Mouse (Mus musculus) kidney, postnatal 0 days (tissue): Measurements from ENCODE around the gene Ptpn1. TPM values are rescaled to one million over a fixed set of nuclear protein-coding genes. Genes with fewer than 3 reads are reported as not detected.

Experiments
- ATAC-seq: fragments of 200-750 bp; cut with Nextera tagmentation; replicated peaks from 2 replicates; pipeline ENCODE4 v1.8.0; 2017; ENCODE audit warnings: low read depth, moderate number of reproducible peaks, moderate TSS enrichment, moderate library complexity; ENCODE audit not compliant: low FRiP score
- DNase-seq: peaks from one replicate; pipeline ENCODE4 v3.0.0-alpha.2; 2016; ENCODE audit warnings: low spot score
- H3K27ac ChIP-seq: fragments of 300-500 bp; sonication (generic); 2 replicates; pipeline ENCODE4 v1.5.1; 2014; ENCODE audit warnings: mild to moderate bottlenecking
- H3K27me3 ChIP-seq: fragments of 300-500 bp; sonication (generic); 2 replicates; pipeline ENCODE4 v1.6.1; 2014; ENCODE audit warnings: low read length, mixed read lengths; ENCODE audit not compliant: insufficient read depth
- H3K36me3 ChIP-seq: fragments of 300-500 bp; sonication (generic); 2 replicates; pipeline ENCODE4 v1.6.1; 2014; ENCODE audit warnings: low read length, mixed read lengths; ENCODE audit not compliant: insufficient read depth
- H3K4me1 ChIP-seq: fragments of 300-500 bp; sonication (generic); replicated peaks from 2 replicates; pipeline ENCODE4 v1.6.1; 2014; ENCODE audit warnings: antibody characterized with exemption, low read length, mixed read lengths; ENCODE audit not compliant: insufficient read depth
- H3K4me2 ChIP-seq: fragments of 300-500 bp; sonication (generic); 2 replicates; pipeline ENCODE4 v1.6.1; 2014; ENCODE audit warnings: mild to moderate bottlenecking, low read length, moderate library complexity, mixed read lengths
- H3K4me3 ChIP-seq: fragments of 300-500 bp; sonication (generic); replicated peaks from 2 replicates; pipeline ENCODE4 v1.5.1; 2014; ENCODE audit warnings: low read depth, low read length
- H3K9ac ChIP-seq: fragments of 300-500 bp; sonication (generic); 2 replicates; pipeline ENCODE4 v1.6.1; 2014; ENCODE audit warnings: low read depth, low read length
- H3K9me3 ChIP-seq: fragments of 300-500 bp; sonication (generic); replicated peaks from 2 replicates; pipeline ENCODE4 v1.6.1; 2016; ENCODE audit warnings: low read length, inconsistent platforms, mixed read lengths
- CTCF ChIP-seq: IDR thresholded peaks from 2 replicates; pipeline ENCODE4 v1.5.1; 2016; ENCODE audit warnings: antibody characterized with exemption, low read depth, mild to moderate bottlenecking, moderate library complexity
- WGBS: fragments of 180-500 bp; shearing (Covaris S2); extraction: QIAGEN DNeasy Blood & Tissue Kit; methylation state at CpG from one replicate; pipeline ENCODE4 v1.1.7; 2014; 5-methylcytosine and 5-hydroxymethylcytosine counted together
- polyA plus RNA-seq: library from polyadenylated mRNA; unstranded; fragments of >200 nt; fragmentation: Nextera tagmentation; extraction: Ambion mirVana; gene quantifications from 2 replicates; pipeline ENCODE4 v1.2.1, GENCODE M21; 2015

The Ptpn1 gene
- polyA plus RNA-seq, 1 experiment from 2014 or later: 54.2 TPM

DNA sequence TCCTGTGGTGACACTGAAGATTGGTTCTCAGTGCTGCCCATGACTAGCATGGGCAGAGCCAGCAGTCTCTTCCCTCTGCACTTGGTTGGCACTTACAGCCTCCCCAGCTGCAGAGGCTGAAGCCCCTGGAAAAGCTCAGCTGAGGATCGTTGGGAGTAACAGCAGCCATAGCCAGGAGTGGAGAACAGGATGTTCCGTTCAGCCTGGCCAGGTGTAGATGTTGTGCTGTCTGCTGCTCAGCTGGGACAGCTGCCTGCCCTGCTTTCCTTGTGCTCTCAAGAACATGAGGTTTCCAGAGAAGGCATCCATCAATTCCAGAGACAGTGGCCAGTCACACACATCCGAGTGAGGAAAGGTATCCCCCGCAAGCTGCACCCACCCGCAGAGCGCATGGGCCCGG is 36.6 kb downstream of the Ptpn1 start:
- no peaks in the 10 kb centered on the region for H3K9me3 ChIP-seq
- no peak for TF ChIP-seq CTCF
- peaks cover 52% of the 10 kb centered on the region for H3K36me3 ChIP-seq
- no peak for DNase-seq
- no peak overlapping the region for H3K4me2 ChIP-seq
- no peak overlapping the region for H3K4me3 ChIP-seq
- H3K27me3 ChIP-seq: no peaks in the 10 kb centered on the region
- WGBS: 88% methylated on average over 7 of the region's 7 CpGs
- no peaks in the 10 kb centered on the region for H3K4me1 ChIP-seq
- ATAC-seq: no peak
- no peak overlapping the region for H3K9ac ChIP-seq
- no peak overlapping the region for H3K27ac ChIP-seq

DNA sequence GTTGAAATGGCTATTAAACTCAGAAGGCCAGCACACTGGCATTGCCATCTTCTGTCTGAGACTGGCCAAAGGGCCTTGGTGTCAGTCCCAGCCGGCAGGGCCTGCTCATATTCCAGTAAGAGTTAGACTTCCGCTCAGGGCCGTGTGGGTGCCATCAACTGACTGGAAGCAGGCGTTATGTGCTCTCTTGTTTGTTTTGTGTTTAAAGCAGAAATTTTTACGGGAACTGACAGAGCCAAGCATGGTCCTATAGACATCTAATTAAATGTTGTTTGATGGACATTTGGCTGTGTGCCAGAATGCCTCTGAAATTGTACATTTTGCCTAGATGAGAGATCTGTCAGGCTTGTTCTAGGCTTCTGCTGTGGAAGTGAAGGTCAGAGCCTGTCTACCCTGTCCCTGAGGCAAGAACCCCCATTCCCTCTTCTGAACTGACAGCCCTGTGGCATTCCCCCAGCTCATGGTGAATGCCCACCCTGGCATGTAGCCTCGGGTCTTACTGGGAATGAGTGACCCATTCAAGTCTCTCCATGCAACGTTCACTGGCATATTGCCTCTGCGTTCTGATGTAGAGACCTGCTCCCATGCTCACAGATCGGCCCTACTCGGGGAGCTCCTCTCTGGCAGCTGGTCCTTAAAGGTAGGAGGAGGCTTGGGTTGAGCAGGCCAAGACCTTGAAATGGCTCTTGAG is 38.1 kb downstream of the Ptpn1 start:
- TF ChIP-seq CTCF: no peak
- H3K27me3 ChIP-seq: no peaks in the 10 kb centered on the region
- no peak overlapping the region for H3K4me3 ChIP-seq
- no peaks in the 10 kb centered on the region for H3K4me1 ChIP-seq
- no peak overlapping the region for H3K9ac ChIP-seq
- no peak for ATAC-seq
- 78% methylated on average over 10 of the region's 10 CpGs for WGBS
- H3K36me3 ChIP-seq: peaks cover 55% of the 10 kb centered on the region
- no peak for DNase-seq
- H3K27ac ChIP-seq: no peak overlapping the region
- H3K4me2 ChIP-seq: no peak overlapping the region
- H3K9me3 ChIP-seq: no peaks in the 10 kb centered on the region

DNA sequence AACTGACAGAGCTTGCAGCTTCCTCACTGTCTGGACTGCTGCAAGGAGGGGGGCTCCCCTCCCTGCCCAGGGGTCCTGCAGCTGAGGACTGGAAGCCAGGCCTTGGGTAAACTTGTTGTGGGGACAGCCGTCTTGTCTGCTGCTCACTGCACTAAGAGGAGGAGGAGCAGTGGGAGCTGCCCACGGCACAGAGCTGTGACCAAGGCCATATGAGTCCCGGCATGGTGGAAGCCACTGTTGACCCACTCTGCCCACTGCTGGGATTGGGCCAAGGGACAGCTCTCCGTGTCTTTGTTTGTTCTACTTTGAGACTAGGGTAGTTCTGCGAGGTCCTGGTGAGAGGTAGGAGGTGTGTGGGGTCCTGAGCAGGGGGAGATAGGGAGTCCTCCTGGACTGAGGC is 40.3 kb downstream of the Ptpn1 start:
- Histone ChIP-seq H3K27ac (no peak overlapping the region), H3K9me3 (no peaks in the 10 kb centered on the region), H3K4me1 (no peaks in the 10 kb centered on the region), H3K36me3 (peaks cover 52% of the 10 kb centered on the region), H3K4me3 (no peak overlapping the region), H3K4me2 (no peak overlapping the region), H3K9ac (no peak overlapping the region), H3K27me3 (no peaks in the 10 kb centered on the region)
- 53% methylated on average over 5 of the region's 5 CpGs for WGBS
- no peak for TF ChIP-seq CTCF
- no peak for ATAC-seq
- DNase-seq: no peak

DNA sequence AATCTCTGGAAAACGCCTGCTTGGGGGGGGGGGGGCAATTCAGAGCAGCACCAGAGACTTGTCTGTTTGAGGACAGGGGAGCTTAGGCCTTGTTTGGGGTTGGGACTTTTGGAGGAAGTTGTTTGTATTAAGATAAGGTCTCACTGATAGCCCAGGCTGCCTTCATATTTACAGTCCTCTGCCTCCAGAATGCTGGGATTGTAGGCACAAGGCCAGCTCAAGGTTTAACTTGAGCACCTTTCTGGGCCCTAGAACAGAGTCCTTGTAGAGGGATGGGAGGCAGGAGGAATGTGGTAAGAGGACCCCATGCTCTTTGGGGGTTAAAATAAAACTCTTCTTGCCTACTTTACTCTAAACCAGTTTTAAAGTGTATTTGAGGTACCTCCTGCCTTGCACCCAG is 41.0 kb downstream of the Ptpn1 start:
- no peaks in the 10 kb centered on the region for H3K4me1 ChIP-seq
- WGBS: 36% methylated on average over 1 of the region's 1 CpGs
- H3K4me3 ChIP-seq: no peak overlapping the region
- DNase-seq: no peak
- no peaks in the 10 kb centered on the region for H3K27me3 ChIP-seq
- no peaks in the 10 kb centered on the region for H3K9me3 ChIP-seq
- H3K4me2 ChIP-seq: no peak overlapping the region
- H3K36me3 ChIP-seq: peaks cover 47% of the 10 kb centered on the region
- no peak for TF ChIP-seq CTCF
- no peak overlapping the region for H3K27ac ChIP-seq
- no peak overlapping the region for H3K9ac ChIP-seq
- no peak for ATAC-seq

DNA sequence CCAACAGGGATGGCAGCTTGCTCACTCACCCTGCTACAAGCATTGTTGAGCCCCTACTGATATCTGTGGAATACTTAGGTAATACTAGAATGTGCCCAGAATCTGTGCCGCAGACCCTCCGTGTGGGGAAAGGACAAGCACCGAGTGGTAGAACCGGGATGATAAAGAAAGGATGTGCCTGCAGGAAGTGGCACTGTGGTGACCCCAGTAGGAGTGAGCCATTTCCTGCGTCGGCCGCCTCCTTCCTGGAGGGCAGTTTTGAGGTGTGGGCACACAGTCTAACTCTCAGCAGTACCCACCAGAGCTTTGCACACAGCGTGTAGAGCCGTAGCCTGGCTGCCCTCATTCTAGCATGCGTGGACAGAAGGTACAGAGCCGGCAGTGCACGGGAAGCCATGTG is 43.9 kb downstream of the Ptpn1 start:
- no peaks in the 10 kb centered on the region for H3K27me3 ChIP-seq
- TF ChIP-seq CTCF: no peak
- no peak overlapping the region for H3K4me3 ChIP-seq
- DNase-seq: no peak
- WGBS: 70% methylated on average over 12 of the region's 12 CpGs
- no peak for ATAC-seq
- no peak overlapping the region for H3K27ac ChIP-seq
- no peak overlapping the region for H3K9ac ChIP-seq
- H3K4me1 ChIP-seq: no peaks in the 10 kb centered on the region
- H3K36me3 ChIP-seq: peaks cover 31% of the 10 kb centered on the region
- H3K4me2 ChIP-seq: no peak overlapping the region
- H3K9me3 ChIP-seq: no peaks in the 10 kb centered on the region

DNA sequence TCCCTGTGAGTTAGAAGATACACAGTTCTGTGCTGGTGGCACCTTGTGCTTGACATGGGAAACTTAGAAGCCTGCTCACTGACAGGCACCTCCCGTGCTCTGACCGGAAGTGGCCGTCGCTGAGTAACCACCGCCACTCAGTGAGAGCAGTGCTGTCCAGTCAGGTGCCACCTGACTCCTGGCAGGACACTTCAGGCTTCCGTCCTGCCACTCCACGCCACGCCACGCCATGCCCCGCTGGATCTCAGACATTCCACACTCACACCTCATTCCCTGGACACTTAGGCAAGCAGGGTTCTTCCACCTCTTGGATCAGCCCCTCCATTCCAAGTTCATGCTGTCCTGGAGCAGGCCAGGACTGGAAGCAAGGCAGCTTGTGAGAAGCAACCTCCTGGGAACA is 46.4 kb downstream of the Ptpn1 start:
- H3K9ac ChIP-seq: no peak overlapping the region
- no peaks in the 10 kb centered on the region for H3K27me3 ChIP-seq
- DNase-seq: no peak
- 74% methylated on average over 10 of the region's 10 CpGs for WGBS
- ATAC-seq: no peak
- H3K4me3 ChIP-seq: no peak overlapping the region
- H3K9me3 ChIP-seq: no peaks in the 10 kb centered on the region
- H3K4me1 ChIP-seq: no peaks in the 10 kb centered on the region
- H3K4me2 ChIP-seq: no peak overlapping the region
- TF ChIP-seq CTCF: no peak
- H3K27ac ChIP-seq: no peak overlapping the region
- peaks cover 30% of the 10 kb centered on the region for H3K36me3 ChIP-seq

DNA sequence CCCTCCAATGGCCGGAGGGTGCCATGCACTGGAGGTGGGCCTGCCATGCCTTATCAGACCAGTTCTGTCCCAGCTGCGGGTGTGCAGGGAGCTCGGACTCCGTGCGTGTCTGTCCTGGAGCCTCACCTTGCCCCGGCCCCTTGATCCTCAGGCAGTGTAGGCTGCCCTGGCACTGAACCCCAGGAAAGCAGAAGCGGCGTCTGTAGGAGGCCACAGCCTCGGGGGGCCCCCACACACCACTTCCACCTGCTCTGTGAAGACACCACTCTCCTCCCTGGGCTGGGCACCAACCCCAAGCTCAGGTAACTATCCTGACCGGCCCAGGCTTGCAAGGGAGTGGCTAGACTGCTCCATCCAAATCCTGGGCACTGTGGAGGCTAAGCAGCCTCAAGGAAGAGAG is 48.5 kb downstream of the Ptpn1 start:
- Histone ChIP-seq H3K9ac (no peak overlapping the region), H3K36me3 (peaks cover 15% of the 10 kb centered on the region), H3K4me3 (no peak overlapping the region), H3K27ac (no peak overlapping the region), H3K4me2 (no peak overlapping the region), H3K4me1 (no peaks in the 10 kb centered on the region), H3K9me3 (no peaks in the 10 kb centered on the region), H3K27me3 (no peaks in the 10 kb centered on the region)
- DNase-seq: no peak
- ATAC-seq: no peak
- TF ChIP-seq CTCF: no peak
- WGBS: 86% methylated on average over 10 of the region's 10 CpGs
